Mouse (Mus musculus) ovary, postnatal 14 days (tissue): ENCODE results near the gene Ivd.

ENCODE experiments used
- DNase-seq: peaks from one replicate; pipeline ENCODE4 v3.0.0; 2022; ENCODE audit warnings: low spot score

Gene Ivd

DNA sequence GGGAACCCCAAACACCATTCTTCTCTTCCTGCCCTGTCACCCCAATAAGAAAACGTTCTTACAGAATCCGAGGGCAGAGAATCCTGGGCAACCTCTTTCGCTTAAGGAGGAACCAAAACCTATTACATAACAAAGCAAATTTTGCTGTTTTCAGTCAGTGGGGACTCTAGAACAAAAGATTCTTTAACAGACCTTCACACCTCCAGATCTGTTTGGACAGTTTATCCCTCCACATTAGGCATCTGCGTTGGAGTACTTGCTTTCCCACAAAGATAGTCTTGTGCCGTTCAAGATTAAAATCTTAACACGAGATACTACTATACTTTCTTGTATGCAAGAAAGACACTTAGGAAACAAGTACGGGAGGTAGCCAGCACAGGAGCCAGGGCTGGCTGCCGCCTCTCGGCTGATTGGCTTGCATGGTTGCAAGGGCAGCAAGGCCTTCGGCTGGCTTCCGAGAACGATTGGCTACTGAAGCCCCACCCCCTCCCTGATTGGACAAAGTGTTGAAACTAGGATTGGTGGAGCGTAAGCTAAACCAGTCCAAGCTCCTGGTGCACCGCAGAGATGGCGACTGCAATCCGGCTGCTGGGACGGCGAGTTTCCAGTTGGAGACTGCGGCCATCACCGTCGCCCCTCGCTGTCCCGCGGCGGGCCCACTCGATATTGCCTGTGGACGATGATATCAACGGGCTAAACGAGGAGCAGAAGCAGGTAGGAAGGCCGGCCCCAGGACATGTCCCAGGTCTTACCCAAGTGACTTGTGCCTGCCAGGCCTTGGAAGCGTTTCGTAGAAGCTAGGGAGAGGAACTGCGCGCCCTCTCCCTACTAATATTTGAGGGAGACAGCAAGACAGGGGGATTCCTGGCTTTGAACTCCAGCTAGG, at the start of gene Ivd:
Gene Ivd (plus strand): TSS at position 501 of the 886 bp plus-strand sequence.
- peak; percentile 76 for DNase-seq

DNA sequence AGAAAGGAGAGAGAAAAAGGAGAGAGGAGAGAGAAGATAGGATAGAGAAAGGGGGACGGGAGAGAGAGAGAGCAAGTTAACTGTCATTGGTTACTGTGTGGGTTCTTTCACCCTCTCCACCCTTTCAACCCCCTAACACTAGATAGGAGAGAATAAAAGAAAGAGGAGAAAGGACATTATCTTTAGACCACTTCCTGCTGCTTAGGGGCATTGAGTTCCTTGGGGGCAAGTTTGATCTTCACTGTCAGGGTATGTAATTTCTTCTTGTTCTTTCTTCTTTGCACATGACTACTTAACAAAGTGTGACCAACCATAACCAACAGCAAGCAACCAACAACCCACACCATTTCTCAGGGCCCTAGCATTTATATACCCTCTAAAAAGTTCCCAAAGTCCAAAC, 49.0 kb upstream of the Ivd start:
- no peak for DNase-seq

DNA sequence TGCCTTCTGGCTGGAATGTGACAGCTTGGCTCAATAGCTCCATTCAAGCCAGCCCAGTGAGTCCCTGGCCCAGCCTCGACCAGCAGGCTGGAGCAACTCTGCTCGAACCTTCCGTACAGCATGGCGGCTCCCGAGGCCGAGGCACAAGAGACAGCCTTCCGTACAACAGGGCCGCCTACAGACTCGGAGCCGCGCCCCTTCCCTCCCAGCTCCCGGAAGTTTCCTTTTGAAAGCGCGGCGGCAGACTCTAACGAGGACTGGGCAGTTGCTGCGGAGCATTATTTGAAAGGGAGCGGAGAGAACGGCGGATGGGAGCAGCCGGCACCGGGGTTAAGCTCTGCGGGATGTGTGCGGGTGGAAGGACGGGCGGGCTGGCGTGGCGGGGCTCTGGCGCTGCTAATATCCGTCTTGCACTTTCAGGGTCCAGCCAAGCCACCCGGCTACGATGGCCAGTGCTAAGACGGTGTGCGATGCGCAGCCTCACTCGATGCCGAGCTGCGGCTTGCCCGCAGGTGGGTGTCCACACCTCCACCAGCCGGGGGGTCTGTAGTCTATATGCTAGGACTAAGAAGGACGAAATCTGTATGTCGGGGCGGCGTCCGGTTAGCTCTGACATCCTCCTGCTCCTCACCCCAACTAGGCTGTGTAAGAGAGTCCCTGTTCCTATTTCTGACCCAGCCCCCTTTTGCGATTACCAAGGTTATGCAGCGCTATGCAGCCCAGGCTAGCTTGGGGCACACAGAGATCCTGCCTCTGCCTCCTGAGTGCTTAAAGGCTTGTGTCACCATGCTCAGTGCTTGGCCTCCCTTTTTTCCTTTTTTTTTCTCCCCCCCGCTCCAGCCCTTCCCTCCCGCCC, 47.5 kb upstream of the Ivd start, which contains the start of gene Knstrn:
Gene Knstrn (plus strand): TSS at position 23 of the 856 bp plus-strand sequence.
- peak; percentile 84 for DNase-seq

DNA sequence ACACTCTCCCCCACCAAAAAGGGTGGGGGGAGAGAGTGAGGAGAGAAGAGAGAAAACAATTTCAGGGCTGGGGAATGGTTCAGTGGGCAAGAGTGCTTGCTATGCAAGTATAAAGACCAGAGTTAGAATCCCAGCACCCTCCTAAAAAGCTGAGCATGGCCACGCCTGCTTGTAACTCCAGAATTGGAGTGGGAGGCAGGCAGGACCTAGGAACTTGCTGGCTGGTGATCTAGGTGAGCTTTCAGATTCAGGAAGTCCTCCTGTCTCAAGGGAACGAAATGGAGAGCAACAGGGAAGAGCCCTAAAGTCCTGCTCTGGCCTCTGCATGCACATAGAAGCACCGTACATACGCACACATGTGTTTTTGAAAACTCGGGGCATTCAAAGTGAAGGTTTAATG, 39.0 kb upstream of the Ivd start:
- no peak for DNase-seq

DNA sequence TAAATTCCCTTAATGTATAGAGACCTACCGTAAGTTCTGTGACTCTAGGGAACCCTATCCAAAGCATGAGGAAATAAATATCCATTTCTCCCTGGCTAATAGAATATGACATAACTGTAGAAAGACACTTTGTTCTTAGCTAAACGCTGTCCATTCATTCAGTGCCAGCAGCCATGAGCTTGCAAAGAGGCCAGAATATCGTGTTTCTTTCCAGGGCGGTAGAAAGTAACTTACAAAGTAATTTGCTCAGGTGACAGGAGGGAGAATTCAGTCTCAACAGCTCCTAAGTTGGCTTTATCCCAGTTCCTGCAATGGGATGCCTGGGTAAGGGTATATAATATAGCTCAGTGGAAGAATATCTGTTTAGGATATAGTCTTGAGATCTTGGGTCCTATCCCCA, 37.4 kb upstream of the Ivd start:
- no peak for DNase-seq

DNA sequence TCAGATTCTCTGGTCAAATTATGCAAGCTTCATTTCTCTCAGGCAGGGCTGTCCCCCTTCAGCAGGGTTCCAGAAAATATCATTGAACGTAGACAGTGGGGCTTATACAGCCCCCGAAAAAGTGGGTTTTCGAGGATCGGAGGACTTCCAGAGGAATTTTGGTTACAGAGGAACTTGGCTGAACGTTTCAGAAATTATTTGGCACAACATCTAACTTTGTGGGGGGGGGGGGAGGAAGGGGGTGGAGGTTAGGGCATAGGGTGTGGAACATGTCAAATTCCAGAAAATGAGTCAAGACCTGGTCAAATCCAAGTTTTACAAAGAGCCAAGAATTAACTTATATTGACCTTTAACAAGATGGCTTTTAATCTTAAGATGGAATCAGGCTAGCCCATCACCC, 32.7 kb upstream of the Ivd start:
- DNase-seq: no peak

DNA sequence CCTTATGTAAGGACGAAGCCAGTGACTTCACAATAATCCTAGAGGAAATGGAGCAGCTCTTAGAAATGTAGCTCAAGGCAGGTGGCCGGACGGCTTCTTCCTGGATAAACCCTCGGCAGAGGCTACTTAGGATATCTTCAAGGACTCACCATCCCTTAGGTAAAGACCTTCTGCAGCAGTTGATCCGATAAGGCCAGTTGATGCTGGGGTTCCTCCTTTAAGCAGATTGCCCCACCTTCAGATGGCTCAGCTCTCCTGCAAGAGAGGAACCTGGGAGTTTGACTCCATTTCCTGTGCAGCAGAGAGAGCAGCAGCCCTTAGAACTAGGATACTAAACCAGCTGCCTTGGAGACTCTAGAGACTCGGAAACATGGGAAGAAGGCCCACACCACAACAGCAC, 27.7 kb upstream of the Ivd start:
- DNase-seq: no peak

DNA sequence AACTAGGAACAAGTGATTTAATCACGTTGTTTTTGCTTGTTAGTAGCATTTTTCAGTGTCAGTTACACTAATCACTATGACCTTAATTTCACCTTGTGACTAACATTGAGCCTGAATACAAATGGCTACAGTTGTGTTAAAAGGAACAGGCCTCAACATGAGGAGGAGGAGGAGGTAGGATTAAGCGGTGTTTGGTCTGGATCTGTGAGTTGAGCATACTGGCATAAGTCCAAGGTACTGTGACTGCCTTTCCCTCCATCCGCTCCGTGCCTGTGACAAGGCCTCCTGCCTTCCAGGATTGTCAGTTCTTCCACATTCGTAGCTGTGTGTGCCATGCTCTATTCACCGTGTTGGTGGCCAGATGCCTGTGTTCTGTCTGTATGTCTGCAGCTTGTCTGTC, 26.6 kb upstream of the Ivd start:
- no peak for DNase-seq

DNA sequence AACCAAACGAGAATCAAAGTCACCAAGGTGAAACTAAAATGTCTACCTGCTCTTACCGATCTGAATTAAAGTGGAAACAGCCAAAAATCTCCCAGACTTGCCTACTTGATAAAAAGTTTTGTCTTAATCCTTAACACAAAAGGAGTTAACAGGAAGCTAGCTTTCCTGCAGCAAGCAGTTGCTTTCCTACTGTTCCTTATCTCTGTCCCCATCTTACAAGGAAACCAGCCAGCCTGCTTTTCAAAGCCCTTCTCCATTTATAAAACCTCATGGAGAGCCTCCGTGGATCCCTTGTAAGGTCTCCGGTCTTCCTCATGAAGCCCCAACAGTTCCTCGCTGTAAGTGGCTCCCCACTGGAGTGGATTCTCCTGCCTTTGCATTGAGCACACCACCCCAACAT, 23.4 kb upstream of the Ivd start:
- DNase-seq: no peak

DNA sequence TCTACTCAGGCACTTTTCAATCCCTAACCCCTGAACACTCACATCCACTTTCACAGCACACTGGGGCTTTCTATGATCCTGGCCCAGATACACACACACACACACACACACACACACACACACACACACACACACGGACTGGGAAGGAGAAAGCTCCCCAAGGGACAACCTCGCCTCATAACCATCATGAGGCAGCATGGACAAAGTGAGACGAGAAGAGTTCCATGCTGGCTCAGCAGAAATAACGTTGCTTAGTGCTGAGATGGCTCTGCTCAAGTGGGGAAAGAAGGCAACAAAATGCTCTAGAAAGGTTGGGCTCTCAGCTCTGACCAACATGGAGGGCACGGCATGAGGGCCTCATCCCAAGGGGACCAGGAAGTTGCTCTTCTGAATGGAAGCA, 20.6 kb upstream of the Ivd start:
- no peak for DNase-seq

DNA sequence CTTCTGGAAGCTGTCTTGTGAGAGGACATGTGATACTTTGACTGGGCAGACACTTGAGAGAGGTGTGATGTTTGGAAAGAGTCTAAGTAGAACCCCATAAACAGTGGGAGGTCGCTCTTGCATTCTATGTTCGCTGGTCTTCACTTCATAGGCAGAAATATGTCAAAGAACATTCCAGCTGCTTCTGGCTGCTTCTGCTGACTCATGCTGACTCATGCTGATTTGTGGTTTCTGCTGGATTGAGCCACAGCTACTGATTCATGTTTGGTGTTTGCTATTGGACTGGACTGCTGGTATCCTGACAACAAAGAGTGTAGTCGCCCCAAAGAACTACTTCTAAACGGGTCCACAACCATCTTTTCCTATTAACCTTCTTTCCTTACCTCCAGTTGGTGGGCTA, 20.0 kb upstream of the Ivd start:
- DNase-seq: no peak

DNA sequence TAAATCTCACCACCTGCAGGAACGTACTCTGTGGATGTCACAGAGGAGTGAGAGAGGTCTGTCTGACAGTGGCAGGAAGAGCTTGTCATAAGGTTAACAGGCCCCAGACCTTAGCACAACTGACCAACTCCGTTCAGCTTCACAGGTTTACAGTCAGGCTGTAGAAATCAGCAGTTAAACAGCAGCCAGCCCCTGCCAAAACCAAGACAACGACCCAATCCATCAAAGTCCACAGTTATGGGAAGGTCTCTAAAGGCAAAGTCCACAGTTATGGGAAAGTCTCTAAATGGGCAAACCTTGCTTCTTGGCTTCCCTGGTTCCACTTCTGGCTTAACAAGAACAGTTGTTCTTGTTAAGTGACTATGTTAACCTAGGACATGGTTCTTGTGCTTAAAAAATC, 17.3 kb upstream of the Ivd start:
- no peak for DNase-seq

DNA sequence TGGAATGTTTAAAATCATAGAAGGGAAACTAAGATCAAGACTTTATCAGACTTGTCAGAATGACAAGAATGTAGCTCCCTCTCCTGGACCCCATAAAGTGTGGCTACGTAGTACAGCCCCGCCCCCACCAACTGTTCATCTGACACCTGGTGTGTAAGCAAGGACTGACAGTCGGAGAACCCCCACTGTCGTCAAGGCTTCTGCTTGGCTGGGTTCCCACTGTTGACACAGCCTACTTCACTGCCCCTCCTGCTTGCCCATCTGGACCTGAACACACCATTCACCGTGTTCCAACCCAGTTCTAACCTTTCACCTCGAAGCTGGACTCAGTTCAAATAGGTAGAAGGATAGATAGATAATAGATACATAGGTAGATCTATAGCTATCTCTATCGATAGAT, 15.5 kb upstream of the Ivd start:
- DNase-seq: no peak

DNA sequence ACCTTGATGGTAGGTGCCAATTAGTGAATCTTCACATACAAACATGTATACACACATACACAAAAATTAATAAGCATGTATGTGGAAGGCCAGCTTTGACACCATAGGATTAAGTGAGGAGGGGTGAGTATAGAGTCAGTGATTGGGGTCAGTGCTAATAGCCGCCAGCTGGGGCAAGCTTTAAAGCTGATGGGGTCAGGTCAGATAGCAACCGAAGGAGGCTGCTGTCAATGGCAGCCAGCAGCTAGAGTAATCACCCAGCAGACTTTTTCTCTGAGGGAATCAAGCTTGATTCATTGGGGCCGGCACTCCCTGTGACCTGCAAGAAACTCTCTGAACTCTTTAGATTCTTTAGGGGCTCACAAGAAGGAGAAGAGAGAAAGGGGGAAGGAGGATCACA, 10.0 kb upstream of the Ivd start:
- no peak for DNase-seq

DNA sequence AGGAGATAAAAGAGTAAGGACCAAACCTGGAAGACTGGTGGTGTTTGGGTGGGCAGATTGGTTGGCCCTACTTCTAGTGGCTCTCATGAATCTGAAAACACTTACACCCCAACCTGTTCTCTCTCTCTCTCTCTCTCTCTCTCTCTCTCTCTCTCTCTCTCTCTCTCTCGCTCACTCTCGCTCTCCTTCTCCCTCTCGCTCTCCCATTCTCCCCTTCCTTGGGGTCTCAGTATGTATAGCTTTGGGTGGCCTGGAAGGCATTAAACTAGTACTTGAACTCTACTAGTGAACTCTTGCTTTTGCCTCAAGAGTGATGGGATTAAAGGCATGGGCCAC, 554 bp downstream of the Ivd start:
- no peak for DNase-seq

DNA sequence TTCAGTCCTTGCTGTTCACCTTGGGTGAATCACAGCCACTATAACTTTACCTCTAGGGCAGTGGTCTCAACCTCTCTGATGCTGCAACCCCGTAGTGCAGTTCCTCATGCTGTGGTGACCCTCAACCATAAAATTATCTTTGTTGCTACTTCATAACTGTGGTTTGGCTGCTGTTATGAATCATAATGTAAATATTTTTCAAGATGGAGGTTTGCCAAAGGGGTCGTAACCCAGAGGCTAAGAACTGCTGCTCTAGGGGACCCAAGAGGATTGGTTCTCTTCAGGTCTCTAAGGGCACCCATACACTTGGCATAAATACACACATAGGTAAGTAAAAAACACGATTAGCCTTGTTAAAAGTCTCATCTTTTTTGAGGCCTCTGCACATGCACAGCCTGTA, 8.8 kb downstream of the Ivd start:
- no peak for DNase-seq

DNA sequence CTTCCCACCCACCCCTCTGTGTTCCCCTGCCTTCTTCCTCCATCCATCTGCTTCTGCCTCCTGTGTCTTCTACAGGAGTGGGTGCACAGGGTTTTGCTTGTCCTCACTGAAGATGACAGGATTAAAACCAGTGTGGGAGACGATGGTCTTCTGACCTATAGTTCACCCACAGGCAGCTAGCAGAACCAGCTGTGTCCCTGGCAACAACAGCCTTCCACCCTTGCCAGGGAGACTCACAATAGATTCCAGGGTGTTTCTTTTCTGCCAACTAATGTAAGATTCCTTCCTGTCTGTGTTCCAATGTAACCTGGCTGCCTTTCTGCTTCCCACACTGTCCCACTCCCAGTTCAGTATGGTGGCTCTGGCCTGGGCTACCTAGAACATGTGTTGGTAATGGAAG, 9.3 kb downstream of the Ivd start:
- DNase-seq: no peak

DNA sequence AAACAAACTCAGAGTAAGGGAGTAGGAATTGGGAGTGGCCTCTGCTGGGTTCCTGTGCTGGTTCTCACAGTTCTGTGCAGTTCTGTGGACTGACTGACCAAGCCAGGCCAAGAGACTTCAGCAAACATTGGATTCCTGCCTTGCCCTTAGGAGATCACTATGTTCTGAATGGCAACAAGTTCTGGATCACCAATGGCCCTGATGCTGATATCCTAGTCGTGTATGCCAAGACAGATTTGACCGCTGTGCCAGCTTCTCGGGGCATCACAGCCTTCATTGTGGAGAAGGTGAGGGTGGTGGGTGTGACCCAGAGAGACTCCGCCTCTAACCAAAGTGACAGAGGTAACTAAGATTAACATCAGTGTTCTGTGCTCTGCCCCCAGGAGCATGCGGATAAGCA, 11.3 kb downstream of the Ivd start:
- no peak for DNase-seq

DNA sequence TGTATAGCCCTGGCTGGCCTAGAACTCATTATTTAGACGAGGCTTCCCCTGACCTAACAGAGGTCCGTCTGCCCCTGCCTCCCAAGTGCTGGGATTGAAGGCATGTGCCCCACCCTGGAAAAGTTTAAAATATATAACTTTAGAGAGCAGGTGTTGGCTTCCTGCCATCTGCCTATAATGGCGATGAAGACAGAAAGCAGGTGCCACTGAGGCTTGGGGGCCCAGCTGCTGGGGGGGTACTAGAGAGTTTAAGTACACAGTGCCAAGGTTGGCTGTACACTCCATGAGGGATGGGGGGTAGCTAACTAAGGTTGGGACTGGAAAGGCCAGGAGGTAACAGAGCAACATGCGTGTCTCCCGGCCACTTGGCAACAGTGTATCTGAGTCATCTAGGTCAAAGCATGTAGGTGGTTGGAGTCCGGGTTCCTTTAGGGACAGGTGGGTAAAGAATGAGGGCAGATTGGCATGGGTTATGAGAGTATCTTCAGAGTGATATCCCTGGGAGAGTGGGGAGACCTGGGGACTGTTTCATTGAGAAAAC, 12.2 kb downstream of the Ivd start:
- DNase-seq: no peak

DNA sequence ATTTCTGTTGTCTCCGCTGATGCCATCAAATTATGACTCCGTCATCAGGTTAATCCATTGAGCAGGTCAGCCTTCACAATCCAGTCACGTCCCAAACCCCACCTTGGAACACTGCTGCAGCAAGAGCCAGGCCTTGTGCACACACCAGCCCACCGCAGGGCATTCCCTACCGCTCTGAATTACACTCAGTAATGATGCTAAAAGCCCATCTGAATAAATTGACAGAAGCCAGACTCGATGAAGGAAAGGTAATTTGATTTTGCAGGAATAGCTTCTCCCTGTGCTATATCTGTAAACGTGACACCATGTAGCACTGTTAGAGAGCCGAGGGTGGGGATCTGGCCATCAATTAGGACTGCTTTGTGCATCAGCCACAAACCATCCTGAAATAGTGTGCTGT, 13.6 kb downstream of the Ivd start:
- no peak for DNase-seq

DNA sequence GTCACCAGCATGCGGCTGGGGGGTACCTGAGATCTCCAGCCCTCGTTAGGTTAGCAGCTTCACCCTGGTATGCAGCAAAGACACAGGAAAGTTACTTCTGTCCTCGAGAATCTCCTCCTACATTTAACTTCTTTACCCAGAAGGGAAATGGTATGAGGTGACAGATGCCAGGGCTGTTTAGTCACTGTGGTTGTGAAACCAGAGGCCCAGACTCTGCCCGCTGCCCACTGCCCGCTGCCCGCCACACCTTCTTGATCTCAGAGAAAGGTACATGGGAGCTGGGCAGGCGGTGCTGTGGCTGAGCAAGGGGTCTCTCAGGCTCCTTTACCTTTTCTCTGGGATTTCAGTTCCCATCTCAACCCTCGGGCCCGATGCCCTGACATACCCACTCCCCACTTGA, 14.7 kb downstream of the Ivd start:
- no peak for DNase-seq

DNA sequence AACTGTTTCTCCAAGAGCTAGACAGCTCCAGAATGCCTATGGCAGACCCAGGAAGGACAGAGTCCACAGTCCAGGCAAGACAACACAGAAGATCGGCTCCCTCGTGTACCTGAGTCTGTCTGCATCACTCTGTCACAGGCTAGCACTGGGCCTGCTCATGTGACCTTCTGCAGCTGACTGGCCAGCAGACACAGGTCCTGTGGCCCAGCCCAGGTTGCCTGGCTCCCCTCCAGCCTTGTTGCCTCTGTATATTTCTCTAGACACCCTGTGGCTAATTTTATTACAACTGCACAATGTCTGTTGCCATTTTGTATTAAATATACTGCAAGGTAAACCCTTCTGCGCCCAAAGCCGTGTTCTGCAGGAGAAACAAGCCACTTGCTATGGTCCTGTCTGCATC, 19.3 kb downstream of the Ivd start:
- DNase-seq: no peak

DNA sequence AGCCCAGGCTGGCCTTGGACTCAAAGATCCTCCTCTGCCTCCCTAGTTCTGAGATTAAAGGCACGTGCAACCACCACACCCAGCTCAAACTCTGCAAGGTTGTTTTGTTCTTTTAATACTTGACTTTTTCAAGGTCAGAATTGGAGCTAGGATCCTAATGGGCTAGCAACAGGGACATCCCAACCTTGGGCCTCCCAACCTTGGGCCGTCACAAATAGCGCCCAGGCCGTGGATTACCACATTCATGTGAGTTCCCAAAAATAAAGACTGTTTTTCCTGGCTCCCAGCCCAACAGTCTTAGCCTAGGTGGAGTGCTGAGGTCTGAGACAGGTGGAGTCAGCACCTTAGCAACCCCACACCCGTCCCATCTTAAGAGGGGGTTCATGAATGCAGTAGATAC, 20.2 kb downstream of the Ivd start:
- no peak for DNase-seq
